Mouse (Mus musculus): ENCODE data around the gene Gpank1. TPM values are rescaled to one million over a fixed set of nuclear protein-coding genes. Genes with fewer than 3 reads are reported as not detected.

Gene Gpank1
- total RNA-seq, 2 experiments from 2014 or later, result 13.0 to 15.2 TPM

- DNase-seq, result no peak
These were observed 10.9 kb downstream of the Gpank1 start for GRCm38 (mm10) chr17:35132174-35132560.

- no peak for DNase-seq
These were observed 12.3 kb downstream of the Gpank1 start for GRCm38 (mm10) chr17:35133517-35133916.

- DNase-seq, result peak; percentile 96
These were observed 13.7 kb downstream of the Gpank1 start, which contains the start of gene Bag6 for GRCm38 (mm10) chr17:35134801-35135590. Gene Bag6, plus strand, starts transcription at chr17:35135178.

GRCm38 (mm10) chr17:35135591-35136320, 14.5 kb downstream of the Gpank1 start:
- no peak for DNase-seq

- DNase-seq, result no peak
These were observed 18.0 kb downstream of the Gpank1 start for GRCm38 (mm10) chr17:35139269-35139668.

- DNase-seq, result no peak
These were observed 19.3 kb downstream of the Gpank1 start for GRCm38 (mm10) chr17:35140490-35140996.

GRCm38 (mm10) chr17:35141971-35142370, 20.7 kb downstream of the Gpank1 start:
- DNase-seq, result no peak

- DNase-seq, result no peak
These were observed 24.9 kb downstream of the Gpank1 start for GRCm38 (mm10) chr17:35146139-35146538.

GRCm38 (mm10) chr17:35147348-35147747, 26.1 kb downstream of the Gpank1 start:
- no peak for DNase-seq

- DNase-seq, result no peak
These were observed 26.8 kb downstream of the Gpank1 start for GRCm38 (mm10) chr17:35147922-35148639.

- no peak for DNase-seq
These were observed 30.9 kb downstream of the Gpank1 start for GRCm38 (mm10) chr17:35152121-35152520.

GRCm38 (mm10) chr17:35153077-35153476, 31.8 kb downstream of the Gpank1 start:
- no peak for DNase-seq

GRCm38 (mm10) chr17:35153931-35154330, 32.7 kb downstream of the Gpank1 start:
- DNase-seq, result no peak

GRCm38 (mm10) chr17:35154616-35155015, 33.4 kb downstream of the Gpank1 start:
- no peak for DNase-seq

- no peak for DNase-seq
These were observed 34.2 kb downstream of the Gpank1 start for GRCm38 (mm10) chr17:35155451-35155850.

- no peak for DNase-seq
These were observed 35.4 kb downstream of the Gpank1 start for GRCm38 (mm10) chr17:35156461-35157200.

GRCm38 (mm10) chr17:35157254-35157653, 36.0 kb downstream of the Gpank1 start:
- DNase-seq, result no peak

- no peak for DNase-seq
These were observed 36.5 kb downstream of the Gpank1 start for GRCm38 (mm10) chr17:35157661-35158175.

- DNase-seq, result no peak
These were observed 37.8 kb downstream of the Gpank1 start for GRCm38 (mm10) chr17:35158850-35159593.

- DNase-seq, result no peak
These were observed 38.4 kb downstream of the Gpank1 start for GRCm38 (mm10) chr17:35159638-35160037.

- DNase-seq, result no peak
These were observed 40.2 kb downstream of the Gpank1 start for GRCm38 (mm10) chr17:35161421-35161820.

Measured in layer of hippocampus, postnatal 36 days (tissue).